Mouse (Mus musculus) G1E (cell line): ENCODE data around the gene Dcaf17.

Experiments
- CTCF ChIP-seq: IDR thresholded peaks from 2 replicates; pipeline ENCODE4 v1.5.1; 2012; ENCODE audit warnings: low read depth, low read length, inconsistent platforms, mixed read lengths
- GATA2 ChIP-seq: IDR thresholded peaks from 2 replicates; pipeline ENCODE4 v1.6.1; 2012; ENCODE audit warnings: low read depth, low read length, inconsistent platforms, borderline replicate concordance
- TAL1 ChIP-seq: conservative IDR thresholded peaks from 2 replicates; pipeline ENCODE4 v1.6.1; 2012; ENCODE audit warnings: low read depth, low read length, inconsistent platforms, mixed read lengths

- TF ChIP-seq CTCF (no peak), GATA2 (no peak), TAL1 (no peak)
Measured at GRCm38 (mm10) chr2:71027631-71028030, 27.5 kb upstream of the Dcaf17 start.
